Mouse (Mus musculus) mammary gland, adult 2 months (tissue): Measurements from ENCODE around the gene Capg. TPM values are rescaled to one million over a fixed set of nuclear protein-coding genes. Genes with fewer than 3 reads are reported as not detected.

Experiments
- polyA plus RNA-seq: library from polyadenylated mRNA; depleted of rRNA; stranded (reverse); fragments of >200 nt; gene quantifications from 2 replicates; pipeline ENCODE4 v1.2.3, GENCODE M21; 2012; ENCODE audit warnings: low replicate concordance; rRNA removed

Capg gene
- polyA plus RNA-seq = 69.5 and 133 TPM in 2 replicates

DNA sequence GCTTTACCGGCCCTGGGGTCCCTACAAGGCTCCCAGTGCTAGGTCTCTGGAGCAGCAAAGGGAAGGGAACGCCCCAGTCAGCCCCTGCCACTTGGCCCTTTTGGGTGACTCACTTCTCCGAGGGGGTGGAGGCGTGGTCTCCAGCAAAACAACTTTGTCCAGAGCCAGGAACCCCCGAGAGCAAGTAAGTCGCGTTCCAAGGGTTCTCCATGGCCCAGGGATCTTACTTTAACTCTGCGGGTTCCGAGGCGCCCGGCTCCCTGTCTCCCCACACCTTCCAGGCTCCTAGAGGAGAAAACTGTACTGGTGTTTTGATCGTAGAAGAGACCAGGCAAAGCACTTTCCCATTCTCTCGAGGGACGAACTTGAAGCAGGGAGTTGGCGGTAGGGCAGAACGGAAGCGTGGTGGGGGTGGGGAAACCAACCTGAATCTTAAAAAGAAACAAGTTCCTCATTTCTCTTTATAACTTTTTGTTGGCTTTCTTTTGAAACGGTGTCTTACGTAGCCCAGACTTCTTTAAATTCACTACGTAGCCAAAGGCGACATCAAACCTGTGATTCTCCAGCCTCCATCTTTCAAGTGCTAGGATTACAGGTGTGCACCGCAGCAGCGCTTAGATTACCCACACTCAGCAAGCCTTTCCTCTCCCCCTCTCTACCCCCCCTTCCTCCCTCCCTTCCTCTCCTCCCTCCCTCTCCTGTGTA lies at the start of gene Capg:
Gene Capg, plus strand, starts transcription at position 109 of the 705 bp plus-strand sequence.

DNA sequence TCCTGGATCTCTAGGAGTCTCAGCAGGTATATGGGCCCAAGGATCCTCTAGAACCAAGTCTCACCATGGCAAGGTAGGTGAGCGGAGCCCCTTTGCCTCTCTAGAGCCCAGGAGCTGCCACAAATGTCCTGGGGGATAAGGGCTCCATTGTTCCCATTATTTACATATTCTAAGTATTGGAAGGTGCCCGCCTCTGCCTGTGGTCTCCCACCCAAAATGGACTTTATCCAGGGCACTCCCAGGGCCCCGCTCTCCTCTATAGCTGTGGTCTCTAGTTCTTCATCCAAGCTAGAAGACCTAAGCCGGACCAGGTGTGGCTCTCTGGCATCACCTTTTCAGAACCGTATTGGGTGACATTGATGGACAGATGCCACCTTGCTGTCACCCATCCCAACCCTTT lies 22.6 kb upstream of the Capg start, which contains the start of gene Sh2d6:
Gene Sh2d6, minus strand, starts transcription at position 101 of the 400 bp plus-strand sequence.

GRCm38 (mm10) chr6:72597956-72598753 lies 54.0 kb downstream of the Capg start, which contains the start of the genes Elmod3 and Retsat:
Gene Elmod3, minus strand, starts transcription at chr6:72598413.
Gene Retsat, plus strand, starts transcription at chr6:72598475.

Other genes starting within 250 kb of the Capg start
- 0.80 and 1.6 TPM in 2 replicates for gene Sftpb, start 239.8 kb upstream of the Capg start, polyA plus RNA-seq
- 14.1 and 27.3 TPM in 2 replicates for gene Usp39, start 199.2 kb upstream of the Capg start, polyA plus RNA-seq
- 24.1 and 25.5 TPM in 2 replicates for gene 0610030E20Rik, start 197.1 kb upstream of the Capg start, polyA plus RNA-seq
- gene Tmem150a, start 188.9 kb upstream of the Capg start, polyA plus RNA-seq = 37.7 and 56.7 TPM in 2 replicates
- gene Rnf181, start 177.4 kb upstream of the Capg start, polyA plus RNA-seq = 63.9 and 64.3 TPM in 2 replicates
- 26.1 and 61.1 TPM in 2 replicates for gene Vamp5, start 163.9 kb upstream of the Capg start, polyA plus RNA-seq
- 110 and 196 TPM in 2 replicates for gene Vamp8, start 153.7 kb upstream of the Capg start, polyA plus RNA-seq
- gene Ggcx, start 130.1 kb upstream of the Capg start, polyA plus RNA-seq = 21.4 and 27.9 TPM in 2 replicates
- gene Mat2a, start 104.8 kb upstream of the Capg start, polyA plus RNA-seq = 100 and 101 TPM in 2 replicates
- 0.20 and 0.26 TPM in 2 replicates for gene Sh2d6, start 22.7 kb upstream of the Capg start, polyA plus RNA-seq
- 27.9 and 40.5 TPM in 2 replicates for gene Elmod3, start 54.0 kb downstream of the Capg start, polyA plus RNA-seq
- 65.2 and 114 TPM in 2 replicates for gene Retsat, start 54.1 kb downstream of the Capg start, polyA plus RNA-seq
- 38.1 and 91.1 TPM in 2 replicates for gene Tgoln1, start 72.6 kb downstream of the Capg start, polyA plus RNA-seq
- gene Tcf7l1, start 244.9 kb downstream of the Capg start, polyA plus RNA-seq = 34.3 and 40.9 TPM in 2 replicates